Mouse (Mus musculus) liver, adult 2 months (tissue): ENCODE data around the gene B3gat3.

Source experiments
- CTCF ChIP-seq: fragments of 200-500 bp; IDR thresholded peaks from 2 replicates; pipeline ENCODE4 v1.5.1; 2011; ENCODE audit warnings: low read depth, low read length, control low read depth
- POLR2A ChIP-seq: fragments of 200-500 bp; IDR thresholded peaks from 2 replicates; pipeline ENCODE4 v1.6.1; 2011; ENCODE audit warnings: low read length, control low read depth; ENCODE audit not compliant: insufficient read depth; ENCODE audit errors: extremely low read depth

DNA sequence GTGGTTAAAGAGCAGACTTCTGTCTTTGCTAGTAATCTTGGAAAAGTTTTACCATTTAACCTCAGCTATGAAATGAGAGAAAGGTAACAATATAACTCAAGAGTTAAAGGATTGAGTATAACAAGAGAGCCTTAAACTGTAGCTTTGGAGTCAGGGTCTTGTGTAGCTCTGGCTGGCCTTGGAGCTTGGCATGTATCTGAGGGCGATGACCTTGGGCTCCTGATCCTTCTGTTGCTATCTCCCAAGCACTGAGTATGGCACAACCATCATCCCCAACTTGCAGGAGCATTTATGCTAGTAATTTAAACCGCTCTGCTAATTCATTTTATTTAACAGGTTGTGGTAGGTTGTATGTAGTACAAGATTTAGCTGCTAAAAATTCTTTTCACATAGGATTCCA, 55.3 kb downstream of the B3gat3 start:
- TF ChIP-seq CTCF, result no peak
- no peak for TF ChIP-seq POLR2A
